Mouse (Mus musculus) kidney, embryonic 14.5 days (tissue): ENCODE results near the gene Lancl3. TPM values are rescaled to one million over a fixed set of nuclear protein-coding genes. Genes with fewer than 3 reads are reported as not detected.
"Not testable (repeated sequence)": the region's sequence is repeated elsewhere in the genome, so short reads cannot be mapped to it uniquely, and the experiment has no call there.

Experiments used
- ATAC-seq: fragments of 200-750 bp; cut with Nextera tagmentation; 2 replicates; pipeline ENCODE4 v1.8.0; 2017; ENCODE audit warnings: moderate number of reproducible peaks, mild to moderate bottlenecking, moderate TSS enrichment, moderate library complexity; ENCODE audit not compliant: low FRiP score, low TSS enrichment
- H3K27ac ChIP-seq: fragments of 300-500 bp; sonication (generic); 2 replicates; pipeline ENCODE4 v1.5.1; 2014; ENCODE audit warnings: low read depth, mild to moderate bottlenecking, low read length, moderate library complexity, mixed read lengths
- H3K27me3 ChIP-seq: fragments of 300-500 bp; sonication (generic); 2 replicates; pipeline ENCODE4 v1.6.1; 2014; ENCODE audit warnings: mild to moderate bottlenecking, low read length; ENCODE audit not compliant: control insufficient read depth, insufficient read depth
- H3K36me3 ChIP-seq: fragments of 300-500 bp; sonication (generic); 2 replicates; pipeline ENCODE4 v1.6.1; 2014; ENCODE audit warnings: low read length, mixed read lengths; ENCODE audit not compliant: control insufficient read depth, insufficient read depth
- H3K4me1 ChIP-seq: fragments of 300-500 bp; sonication (generic); 2 replicates; pipeline ENCODE4 v1.6.1; 2014; ENCODE audit warnings: low read length, mixed read lengths; ENCODE audit not compliant: control insufficient read depth, insufficient read depth
- H3K4me2 ChIP-seq: fragments of 300-500 bp; sonication (generic); replicated peaks from 2 replicates; pipeline ENCODE4 v1.6.1; 2014; ENCODE audit warnings: low read depth, mild to moderate bottlenecking, low read length
- H3K4me3 ChIP-seq: fragments of 300-500 bp; sonication (generic); 2 replicates; pipeline ENCODE4 v1.5.1; 2014; ENCODE audit warnings: mild to moderate bottlenecking, low read length
- H3K9ac ChIP-seq: fragments of 300-500 bp; sonication (generic); 2 replicates; pipeline ENCODE4 v1.6.1; 2014; ENCODE audit warnings: low read depth, mild to moderate bottlenecking, low read length, moderate library complexity
- H3K9me3 ChIP-seq: fragments of 300-500 bp; sonication (generic); 2 replicates; pipeline ENCODE4 v1.6.1; 2016; ENCODE audit warnings: low read length; ENCODE audit not compliant: control insufficient read depth
- WGBS: fragments of 180-500 bp; shearing (Covaris S2); extraction: QIAGEN DNeasy Blood & Tissue Kit; methylation state at CpG from one replicate; pipeline ENCODE4 v1.1.7; 2014; 5-methylcytosine and 5-hydroxymethylcytosine counted together
- polyA plus RNA-seq: library from polyadenylated mRNA; unstranded; fragments of >200 nt; fragmentation: Nextera tagmentation; extraction: Ambion mirVana; gene quantifications from 2 replicates; pipeline ENCODE4 v1.2.1, GENCODE M21; 2014

Gene Lancl3
- polyA plus RNA-seq, 1 experiment from 2014 or later = 0.77 TPM

- WGBS = 76% methylated on average over 8 of the region's 8 CpGs
- H3K27me3 ChIP-seq = no peaks in the 10 kb centered on the region
- no peak overlapping the region for H3K4me2 ChIP-seq
- no peaks in the 10 kb centered on the region for H3K36me3 ChIP-seq
- no peak overlapping the region for H3K4me3 ChIP-seq
- no peak for ATAC-seq
- no peaks in the 10 kb centered on the region for H3K4me1 ChIP-seq
- no peak overlapping the region for H3K27ac ChIP-seq
- no peaks in the 10 kb centered on the region for H3K9me3 ChIP-seq
- H3K9ac ChIP-seq = no peak overlapping the region
Observed at GRCm38 (mm10) chrX:9274321-9274720, 74.6 kb downstream of the Lancl3 start.

- not testable (repeated sequence) for H3K4me3 ChIP-seq, H3K27ac ChIP-seq, H3K4me1 ChIP-seq, H3K36me3 ChIP-seq, ATAC-seq, H3K9ac ChIP-seq, H3K9me3 ChIP-seq, H3K27me3 ChIP-seq, H3K4me2 ChIP-seq
- WGBS = no CpG with 5 or more reads among the region's 1 CpGs
Observed at GRCm38 (mm10) chrX:9283464-9283863, 83.8 kb downstream of the Lancl3 start, which contains the start of gene H2al1m. Gene H2al1m, plus strand, starts transcription at chrX:9283764.

GRCm38 (mm10) chrX:9293140-9293829, 93.6 kb downstream of the Lancl3 start:
- H3K4me2 ChIP-seq, H3K27me3 ChIP-seq, H3K9me3 ChIP-seq, H3K9ac ChIP-seq, H3K27ac ChIP-seq, H3K36me3 ChIP-seq, H3K4me1 ChIP-seq, H3K4me3 ChIP-seq, ATAC-seq: not testable (repeated sequence)
- 86% methylated on average over 3 of the region's 4 CpGs for WGBS

GRCm38 (mm10) chrX:9298413-9298864, 98.7 kb downstream of the Lancl3 start:
- no peak overlapping the region for H3K9ac ChIP-seq
- no peaks in the 10 kb centered on the region for H3K36me3 ChIP-seq
- H3K4me1 ChIP-seq = no peaks in the 10 kb centered on the region
- H3K4me2 ChIP-seq = no peak overlapping the region
- H3K4me3 ChIP-seq = no peak overlapping the region
- no peaks in the 10 kb centered on the region for H3K27me3 ChIP-seq
- H3K27ac ChIP-seq = no peak overlapping the region
- 84% methylated on average over 5 of the region's 5 CpGs for WGBS
- ATAC-seq = no peak
- no peaks in the 10 kb centered on the region for H3K9me3 ChIP-seq

GRCm38 (mm10) chrX:9302791-9303190, 103.1 kb downstream of the Lancl3 start:
- no peaks in the 10 kb centered on the region for H3K9me3 ChIP-seq
- ATAC-seq = no peak
- H3K36me3 ChIP-seq = no peaks in the 10 kb centered on the region
- 83% methylated on average over 5 of the region's 5 CpGs for WGBS
- H3K9ac ChIP-seq = no peak overlapping the region
- no peak overlapping the region for H3K4me3 ChIP-seq
- no peaks in the 10 kb centered on the region for H3K4me1 ChIP-seq
- H3K27me3 ChIP-seq = no peaks in the 10 kb centered on the region
- H3K4me2 ChIP-seq = no peak overlapping the region
- H3K27ac ChIP-seq = no peak overlapping the region

GRCm38 (mm10) chrX:9303455-9303854, 103.8 kb downstream of the Lancl3 start:
- no peak overlapping the region for H3K27ac ChIP-seq
- no peak overlapping the region for H3K9ac ChIP-seq

GRCm38 (mm10) chrX:9316457-9316856, 116.8 kb downstream of the Lancl3 start:
- H3K36me3 ChIP-seq, H3K4me1 ChIP-seq, H3K4me2 ChIP-seq, ATAC-seq, H3K9me3 ChIP-seq, H3K4me3 ChIP-seq, H3K9ac ChIP-seq, H3K27ac ChIP-seq, H3K27me3 ChIP-seq: not testable (repeated sequence)

More at GRCm38 (mm10) chrX:9303455-9303854, 103.8 kb downstream of the Lancl3 start:
- Histone ChIP-seq H3K9me3 (no peaks in the 10 kb centered on the region), H3K27me3 (no peaks in the 10 kb centered on the region), H3K4me3 (no peak overlapping the region), H3K36me3 (no peaks in the 10 kb centered on the region), H3K4me2 (no peak overlapping the region), H3K4me1 (no peaks in the 10 kb centered on the region)
- WGBS = 80% methylated on average over 1 of the region's 1 CpGs
- ATAC-seq = no peak

Other genes starting within 250 kb of the Lancl3 start
- gene Fthl17b, start 236.9 kb upstream of the Lancl3 start, polyA plus RNA-seq = not detected in 2 replicates
- not detected in 2 replicates for gene Fthl17c, start 223.3 kb upstream of the Lancl3 start, polyA plus RNA-seq
- gene Fthl17d, start 213.1 kb upstream of the Lancl3 start, polyA plus RNA-seq = not detected in 2 replicates
- not detected in 2 replicates for gene Fthl17e, start 166.4 kb upstream of the Lancl3 start, polyA plus RNA-seq
- not detected in 2 replicates for gene Fthl17f, start 136.9 kb upstream of the Lancl3 start, polyA plus RNA-seq
- not detected in 2 replicates for gene 4930402K13Rik, start 95.3 kb upstream of the Lancl3 start, polyA plus RNA-seq
- gene Gm14862, start 57.0 kb downstream of the Lancl3 start, polyA plus RNA-seq = not detected in 2 replicates
- 1.1 and 2.0 TPM in 2 replicates for gene Xk, start 72.9 kb downstream of the Lancl3 start, polyA plus RNA-seq
- gene H2al1m, start 83.9 kb downstream of the Lancl3 start, polyA plus RNA-seq = not detected in 2 replicates
- not detected in 2 replicates for gene H2al1k, start 150.7 kb downstream of the Lancl3 start, polyA plus RNA-seq